In genomic region chr17:74294426-74295025, GRCm38 (mm10) we compare ENCODE assay signal across 8 mouse cellular contexts. TPM values are rescaled to one million over a fixed set of nuclear protein-coding genes. Genes with fewer than 3 reads are reported as not detected.
DNase-seq lines count a peak whose midpoint lies in the region; ATAC-seq and TF ChIP-seq lines count a peak whose summit lies in the region.

No protein-coding gene starts in this region.

- no peak for TF ChIP-seq CTCF in bone marrow, adult 2 months (IDR thresholded peaks at IDR 0.05; ENCODE audit: control insufficient read depth, insufficient read depth, low read length)
- no peak for TF ChIP-seq CTCF in embryonic fibroblast, embryonic 13.5 days (IDR thresholded peaks at IDR 0.05; ENCODE audit: borderline replicate concordance, insufficient read depth, low read length)

- H3K4me1 ChIP-seq in bone marrow, adult 2 months (ENCODE audit: control insufficient read depth, insufficient read depth, low read length): peaks cover 3% of the 10 kb centered on the region
- H3K4me1 ChIP-seq in embryonic fibroblast, embryonic 13.5 days (ENCODE audit: control insufficient read depth, insufficient read depth, low read length): no peaks in the 10 kb centered on the region
- H3K4me1 ChIP-seq in heart, embryonic 11.5 days (ENCODE audit: control insufficient read depth, insufficient read depth, low read length): peaks cover 13% of the 10 kb centered on the region; the same call in 1 of the 2 replicates
- peaks cover 16% of the 10 kb centered on the region for H3K4me1 ChIP-seq in kidney, embryonic 16.5 days (ENCODE audit: insufficient read depth, low read length)
- H3K4me1 ChIP-seq in liver, embryonic 11.5 days (replicated peaks; ENCODE audit: control insufficient read depth, insufficient read depth, low read length): peaks cover 23% of the 10 kb centered on the region

- peak; percentile 10; the same call in 1 of the 2 replicates for TF ChIP-seq POLR2A in bone marrow, adult 2 months (IDR thresholded peaks at IDR 0.05; ENCODE audit: borderline replicate concordance, control insufficient read depth, low read depth, low read length)
- TF ChIP-seq POLR2A in embryonic fibroblast, embryonic 13.5 days (IDR thresholded peaks at IDR 0.05; ENCODE audit: low read depth, low read length): peak; percentile 83
- TF ChIP-seq POLR2A in myocyte (IDR thresholded peaks at IDR 0.05; ENCODE audit: insufficient read length, low read depth): peak; percentile 71

- H3ac ChIP-seq in myocyte (ENCODE audit: control insufficient read depth, insufficient read length): peak overlapping the region; percentile 97

- H3K36me3 ChIP-seq in heart, embryonic 11.5 days (ENCODE audit: control insufficient read depth, insufficient read depth, low read length): peaks cover 5% of the 10 kb centered on the region
- H3K36me3 ChIP-seq in kidney, embryonic 16.5 days (ENCODE audit: insufficient read depth, low read length): peaks cover 7% of the 10 kb centered on the region
- peaks cover 4% of the 10 kb centered on the region for H3K36me3 ChIP-seq in liver, embryonic 11.5 days (ENCODE audit: control insufficient read depth, insufficient read depth, low read length)
- H3K36me3 ChIP-seq in myocyte (ENCODE audit: control insufficient read depth, insufficient read depth): no peaks in the 10 kb centered on the region

- no peaks in the 10 kb centered on the region for H3K27me3 ChIP-seq in heart, embryonic 11.5 days (ENCODE audit: control insufficient read depth, insufficient read depth, low read length)
- no peaks in the 10 kb centered on the region for H3K27me3 ChIP-seq in kidney, embryonic 16.5 days (ENCODE audit: insufficient read depth, low read length)
- H3K27me3 ChIP-seq in liver, embryonic 11.5 days (replicated peaks; ENCODE audit: control insufficient read depth, insufficient read depth, low read length): no peaks in the 10 kb centered on the region
- no peaks in the 10 kb centered on the region for H3K27me3 ChIP-seq in myocyte (ENCODE audit: control insufficient read depth, insufficient read depth, insufficient read length)

- peak; percentile 90 for ATAC-seq in heart, embryonic 11.5 days (replicated peaks; ENCODE audit: insufficient number of reproducible peaks, low FRiP score, low TSS enrichment)
- ATAC-seq in kidney, embryonic 16.5 days (ENCODE audit: low FRiP score, low TSS enrichment): peak; percentile 91
- peak; percentile 86 for ATAC-seq in liver, embryonic 11.5 days (replicated peaks; ENCODE audit: low FRiP score)

- H3K4me3 ChIP-seq in bone marrow, adult 2 months (replicated peaks; ENCODE audit: control insufficient read depth, low read depth, low read length): peak overlapping the region; percentile 86
- H3K4me3 ChIP-seq in embryonic fibroblast, embryonic 13.5 days (ENCODE audit: insufficient read depth, low read length): peak overlapping the region; percentile 99
- H3K4me3 ChIP-seq in heart, embryonic 11.5 days (ENCODE audit: low read depth, low read length): peak overlapping the region; percentile 93
- peak overlapping the region; percentile 89 for H3K4me3 ChIP-seq in kidney, embryonic 16.5 days (ENCODE audit: low read length)
- peak overlapping the region; percentile 90 for H3K4me3 ChIP-seq in liver, embryonic 11.5 days (ENCODE audit: low read depth, low read length)
- peak overlapping the region; percentile 89 for H3K4me3 ChIP-seq in myocyte

- peak overlapping the region; percentile 93 for H3K27ac ChIP-seq in bone marrow, adult 2 months (ENCODE audit: control insufficient read depth, insufficient read depth, low read depth, low read length, poor library complexity)
- H3K27ac ChIP-seq in embryonic fibroblast, embryonic 13.5 days (ENCODE audit: insufficient read depth, low read length): peak overlapping the region; percentile 75
- H3K27ac ChIP-seq in heart, embryonic 11.5 days (ENCODE audit: low read depth, low read length): peak overlapping the region; percentile 98
- H3K27ac ChIP-seq in kidney, embryonic 16.5 days (ENCODE audit: low read length): peak overlapping the region; percentile 99
- peak overlapping the region; percentile 97 for H3K27ac ChIP-seq in liver, embryonic 11.5 days (ENCODE audit: low read depth, low read length)

- WGBS in bone marrow, adult 2 months: 4% methylated on average over 75 of the region's 80 CpGs
- under 1% methylated on average over 71 of the region's 80 CpGs for WGBS in heart, embryonic 11.5 days (ENCODE audit: insufficient replicate concordance)
- whole genome bisulfite sequencing in kidney, embryonic 16.5 days: under 1% methylated on average over 56 of the region's 80 CpGs
- WGBS in liver, embryonic 11.5 days: under 1% methylated on average over 70 of the region's 80 CpGs

- peak; percentile 88 for DNase-seq in A20 (ENCODE audit: low read depth, low spot score)
- peak; percentile 86 for DNase-seq in liver, embryonic 11.5 days (ENCODE audit: low spot score)
- DNase-seq in spleen, postnatal 4 days (ENCODE audit: low spot score in 2 of 2): peak; percentile 87 to 93

- H3K9me3 ChIP-seq in heart, embryonic 11.5 days (replicated peaks; ENCODE audit: control insufficient read depth, low read length): no peaks in the 10 kb centered on the region
- H3K9me3 ChIP-seq in kidney, embryonic 16.5 days (ENCODE audit: low read length): no peaks in the 10 kb centered on the region
- no peaks in the 10 kb centered on the region for H3K9me3 ChIP-seq in liver, embryonic 11.5 days (ENCODE audit: control insufficient read depth, low read length)

- H3K79me2 ChIP-seq in myocyte (ENCODE audit: control insufficient read depth, insufficient read depth): peaks cover 46% of the 10 kb centered on the region

- H3K4me2 ChIP-seq in heart, embryonic 11.5 days: peak overlapping the region; percentile 84
- H3K4me2 ChIP-seq in kidney, embryonic 16.5 days (replicated peaks; ENCODE audit: low read depth, low read length): peak overlapping the region; percentile 61
- H3K4me2 ChIP-seq in liver, embryonic 11.5 days: peak overlapping the region; percentile 89
- peak overlapping the region; percentile 81 for H3K4me2 ChIP-seq in myocyte (ENCODE audit: low read depth)

- H3K9ac ChIP-seq in heart, embryonic 11.5 days (ENCODE audit: low read depth, low read length): peak overlapping the region; percentile 93
- peak overlapping the region; percentile 96 for H3K9ac ChIP-seq in kidney, embryonic 16.5 days (replicated peaks; ENCODE audit: low read length)
- H3K9ac ChIP-seq in liver, embryonic 11.5 days (ENCODE audit: low read depth, low read length): peak overlapping the region; percentile 96

TF ChIP-seq in myocyte, 11 proteins besides CTCF, POLR2A, EP300 and RAD21:
- TF ChIP-seq POLR2AphosphoS2 (IDR thresholded peaks at IDR 0.05; ENCODE audit: insufficient read length, low read depth) (peak; percentile 67), TCF3 (IDR thresholded peaks at IDR 0.05; ENCODE audit: insufficient read length, low read depth) (no peak)

RNA-seq across cellular contexts. Expression of gene Memo1, which starts 0.8 kb away (rescaled TPM):
- polyA plus RNA-seq in bone marrow, adult 2 months (2011; ENCODE audit: insufficient read depth, insufficient read length, low replicate concordance, missing spikeins): 65.0 and 101 TPM in 2 replicates
- 111 and 114 TPM in 2 replicates for polyA plus RNA-seq in embryonic fibroblast, embryonic 13.5 days (2011; ENCODE audit: insufficient read length, low read depth, missing spikeins)
- polyA plus RNA-seq in heart, embryonic 11.5 days (2014; fragmentation: Nextera tagmentation; extraction: Ambion mirVana): 79.6 and 85.3 TPM in 2 replicates
- polyA plus RNA-seq in kidney, embryonic 16.5 days (2015; fragmentation: Nextera tagmentation; extraction: Ambion mirVana): 76.6 and 81.1 TPM in 2 replicates
- 127 and 139 TPM in 2 replicates for polyA plus RNA-seq in liver, embryonic 11.5 days (2014; fragmentation: Nextera tagmentation; extraction: Ambion mirVana)
- polyA plus RNA-seq in myocyte (2012; fragmentation: generic; extraction: Trizol): 71.2 TPM

RNA-seq across cellular contexts. Expression of gene Dpy30, which starts 29.2 kb away (rescaled TPM):
- 78.1 and 83.6 TPM in 2 replicates for polyA plus RNA-seq in bone marrow, adult 2 months (2011; ENCODE audit: insufficient read depth, insufficient read length, low replicate concordance, missing spikeins)
- 62.6 and 66.2 TPM in 2 replicates for polyA plus RNA-seq in embryonic fibroblast, embryonic 13.5 days (2011; ENCODE audit: insufficient read length, low read depth, missing spikeins)
- polyA plus RNA-seq in heart, embryonic 11.5 days (2014; fragmentation: Nextera tagmentation; extraction: Ambion mirVana): 200 and 209 TPM in 2 replicates
- polyA plus RNA-seq in kidney, embryonic 16.5 days (2015; fragmentation: Nextera tagmentation; extraction: Ambion mirVana): 215 and 220 TPM in 2 replicates
- 264 and 272 TPM in 2 replicates for polyA plus RNA-seq in liver, embryonic 11.5 days (2014; fragmentation: Nextera tagmentation; extraction: Ambion mirVana)
- 57.9 TPM for polyA plus RNA-seq in myocyte (2012; fragmentation: generic; extraction: Trizol)

RNA-seq across cellular contexts. Expression of gene Spast, which starts 44.3 kb away (rescaled TPM):
- polyA plus RNA-seq in bone marrow, adult 2 months (2011; ENCODE audit: insufficient read depth, insufficient read length, low replicate concordance, missing spikeins): 9.6 and 9.7 TPM in 2 replicates
- 25.2 and 32.6 TPM in 2 replicates for polyA plus RNA-seq in embryonic fibroblast, embryonic 13.5 days (2011; ENCODE audit: insufficient read length, low read depth, missing spikeins)
- polyA plus RNA-seq in heart, embryonic 11.5 days (2014; fragmentation: Nextera tagmentation; extraction: Ambion mirVana): 16.2 and 17.5 TPM in 2 replicates
- 9.7 and 10.9 TPM in 2 replicates for polyA plus RNA-seq in kidney, embryonic 16.5 days (2015; fragmentation: Nextera tagmentation; extraction: Ambion mirVana)
- polyA plus RNA-seq in liver, embryonic 11.5 days (2014; fragmentation: Nextera tagmentation; extraction: Ambion mirVana): 15.8 and 17.7 TPM in 2 replicates
- polyA plus RNA-seq in myocyte (2012; fragmentation: generic; extraction: Trizol): 14.3 TPM

Comparison
In these comparisons a context has a peak if more than half of its experiments do, and no peak if none do; other contexts are left out.
1. Peak in every context shown above with its lines: DNase-seq, ATAC-seq, H3K4me3 ChIP-seq and H3K27ac ChIP-seq.
2. POLR2A ChIP-seq: peak in every context shown above with its lines; median percentile 83 in embryonic fibroblast, embryonic 13.5 days; 71 in myocyte; 10 in bone marrow, adult 2 months.